ENCODE assay signal across 23 mouse cellular contexts in the genomic region with DNA sequence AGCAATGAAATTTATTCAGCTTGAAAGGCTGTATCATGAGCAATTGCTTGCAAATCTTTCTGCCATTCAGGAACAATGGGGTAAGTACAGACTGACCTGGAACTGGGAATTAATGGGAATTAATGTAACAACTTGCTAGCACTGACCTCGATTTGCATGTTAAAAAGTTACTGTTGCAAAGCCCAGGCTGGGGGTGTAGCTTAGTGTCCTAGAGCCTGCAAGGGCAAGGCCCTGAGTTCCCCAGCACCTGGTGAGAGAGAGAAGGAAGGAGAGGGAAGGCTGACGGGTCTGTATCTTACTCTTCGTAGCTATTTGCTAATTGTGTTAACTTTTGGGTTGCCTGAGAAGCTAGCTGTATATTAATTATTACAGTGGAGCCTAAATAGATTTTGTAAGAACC. TPM values are rescaled to one million over a fixed set of nuclear protein-coding genes. Genes with fewer than 3 reads are reported as not detected.
A peak's percentile ranks its signal among the peaks of the same experiment; 100 is the strongest.
DNase-seq lines count a peak whose midpoint lies in the region; ATAC-seq and TF ChIP-seq lines count a peak whose summit lies in the region.
"Had no signal": no experiment of that assay in that cellular context is flagged by ENCODE, and none has a peak within 500 bp of the region (broad histone marks: within the 10 kb centered on the region; RNA-seq: fewer than 3 reads in every experiment).

No protein-coding gene starts in this region.

- no peaks in the 10 kb centered on the region for H3K9me3 ChIP-seq in heart, embryonic 13.5 days
- no peaks in the 10 kb centered on the region for H3K9me3 ChIP-seq in heart, embryonic 12.5 days (replicated peaks)
- H3K9me3 ChIP-seq: embryonic facial prominence, embryonic 12.5 days; embryonic facial prominence, embryonic 15.5 days had no signal

- H3K4me2 ChIP-seq in heart, embryonic 13.5 days = no peak overlapping the region
- H3K4me2 ChIP-seq in heart, embryonic 12.5 days = no peak overlapping the region
- H3K4me2 ChIP-seq: embryonic facial prominence, embryonic 12.5 days; embryonic facial prominence, embryonic 15.5 days; hindbrain, embryonic 14.5 days had no signal

- peak overlapping the region; percentile 36; the same call in 1 of the 2 replicates for H3K27ac ChIP-seq in heart, embryonic 13.5 days (replicated peaks)
- no peak overlapping the region for H3K27ac ChIP-seq in heart, embryonic 12.5 days (ENCODE audit: poor library complexity, severe bottlenecking)
- no peak overlapping the region for H3K27ac ChIP-seq in testis, adult 2 months (ENCODE audit: control insufficient read depth, insufficient read depth, low read depth, low read length)
- H3K27ac ChIP-seq: embryonic facial prominence, embryonic 12.5 days; embryonic facial prominence, embryonic 15.5 days; hindbrain, embryonic 14.5 days; hindbrain, postnatal 0 days had no signal

- no peaks in the 10 kb centered on the region for H3K27me3 ChIP-seq in heart, embryonic 13.5 days (replicated peaks)
- H3K27me3 ChIP-seq in heart, embryonic 12.5 days (replicated peaks) = no peaks in the 10 kb centered on the region
- H3K27me3 ChIP-seq in testis, adult 2 months (ENCODE audit: control insufficient read depth, insufficient read depth, low read length) = no peaks in the 10 kb centered on the region
- H3K27me3 ChIP-seq: embryonic facial prominence, embryonic 12.5 days; embryonic facial prominence, embryonic 15.5 days had no signal

- WGBS in heart, embryonic 13.5 days = 57% methylated on average over 3 of the region's 3 CpGs
- 62% methylated on average over 3 of the region's 3 CpGs for WGBS in heart, embryonic 12.5 days

- H3K9ac ChIP-seq in heart, embryonic 13.5 days = no peak overlapping the region
- H3K9ac ChIP-seq in heart, embryonic 12.5 days = no peak overlapping the region
- H3K9ac ChIP-seq: embryonic facial prominence, embryonic 12.5 days; embryonic facial prominence, embryonic 15.5 days; forebrain, postnatal 0 days; hindbrain, embryonic 14.5 days had no signal

- H3K36me3 ChIP-seq in heart, embryonic 13.5 days = no peaks in the 10 kb centered on the region
- H3K36me3 ChIP-seq in heart, embryonic 12.5 days = no peaks in the 10 kb centered on the region; the same call in 1 of the 2 replicates
- H3K36me3 ChIP-seq in testis, adult 2 months (ENCODE audit: control insufficient read depth, insufficient read depth, low read length) = no peaks in the 10 kb centered on the region
- H3K36me3 ChIP-seq: embryonic facial prominence, embryonic 12.5 days had no signal

- peaks cover 26% of the 10 kb centered on the region for H3K4me1 ChIP-seq in heart, embryonic 13.5 days
- H3K4me1 ChIP-seq in heart, embryonic 12.5 days (replicated peaks) = peaks cover 15% of the 10 kb centered on the region
- H3K4me1 ChIP-seq in testis, adult 2 months (ENCODE audit: control insufficient read depth, insufficient read depth, low read length) = no peaks in the 10 kb centered on the region
- H3K4me1 ChIP-seq: embryonic facial prominence, embryonic 12.5 days; embryonic facial prominence, embryonic 15.5 days had no signal

- no peak overlapping the region for H3K4me3 ChIP-seq in heart, embryonic 13.5 days
- H3K4me3 ChIP-seq in heart, embryonic 12.5 days = no peak overlapping the region
- no peak overlapping the region for H3K4me3 ChIP-seq in testis, adult 2 months (ENCODE audit: control insufficient read depth, low read depth, low read length)
- H3K4me3 ChIP-seq: embryonic facial prominence, embryonic 12.5 days; embryonic facial prominence, embryonic 15.5 days had no signal

- no peak for TF ChIP-seq CTCF in testis, adult 2 months (IDR thresholded peaks at IDR 0.05; ENCODE audit: control insufficient read depth, insufficient read depth, insufficient replicate concordance, low read depth, low read length)

- ATAC-seq in heart, embryonic 13.5 days (ENCODE audit: extremely low read depth, insufficient number of reproducible peaks, low FRiP score, low TSS enrichment) = no peak
- no peak for ATAC-seq in heart, embryonic 12.5 days (ENCODE audit: insufficient number of reproducible peaks, low FRiP score)
- ATAC-seq in CD4-positive, CD25-positive, alpha-beta regulatory T cell, adult 4 months = no peak
- ATAC-seq: forebrain, embryonic 14.5 days; forebrain, postnatal 0 days; hindbrain, postnatal 0 days; intestine, postnatal 0 days had no signal

- peak; percentile 28; the same call in 1 of the 2 replicates for TF ChIP-seq POLR2A in testis, adult 2 months (IDR thresholded peaks at IDR 0.05; ENCODE audit: control insufficient read depth, low read depth, low read length)

- no peak for DNase-seq in testis, postnatal 10 days (ENCODE audit: low spot score)
- peak; percentile 73 for DNase-seq in R1 (ENCODE audit: low read depth, low spot score)
- DNase-seq in layer of hippocampus, adult 18-20 months (ENCODE audit: low spot score in 2 of 2) = no peak
- DNase-seq: adrenal gland, postnatal 14 days; cerebellum, adult 11 months; cerebellum, adult 2 months; cerebellum, adult 9-11 months; cerebellum, postnatal 25 days; forebrain, postnatal 0 days; gastrocnemius, postnatal 25 days; heart, postnatal 10 days; heart, postnatal 4 days; kidney, adult 8-10 months had no signal

RNA-seq across cellular contexts. Expression of gene Cnst, which starts 58.4 kb away (rescaled TPM):
- polyA plus RNA-seq in heart, embryonic 13.5 days (2015; fragmentation: Nextera tagmentation; extraction: Ambion mirVana) = 16.0 and 16.6 TPM in 2 replicates
- polyA plus RNA-seq in heart, embryonic 12.5 days (2016; fragmentation: Nextera tagmentation; extraction: Ambion mirVana) = 20.5 and 22.2 TPM in 2 replicates
- 10.3 and 11.0 TPM in 2 replicates for polyA plus RNA-seq in testis, adult 2 months (2012; rRNA removed)
- polyA plus RNA-seq in CD4-positive, CD25-positive, alpha-beta regulatory T cell, adult 4 months (2017; shearing (Covaris generic)) = 10 to 100 TPM; 15.5 to 22.3 TPM
- 10 to 100 TPM; 32.4 to 33.2 TPM for total RNA-seq in layer of hippocampus, adult 18-20 months (2021)

RNA-seq across cellular contexts. Expression of gene Tfb2m, which starts 58.5 kb away (rescaled TPM):
- 20.2 and 24.8 TPM in 2 replicates for polyA plus RNA-seq in heart, embryonic 13.5 days (2015; fragmentation: Nextera tagmentation; extraction: Ambion mirVana)
- 25.6 and 26.1 TPM in 2 replicates for polyA plus RNA-seq in heart, embryonic 12.5 days (2016; fragmentation: Nextera tagmentation; extraction: Ambion mirVana)
- 4.9 and 6.7 TPM in 2 replicates for polyA plus RNA-seq in testis, adult 2 months (2012; rRNA removed)
- polyA plus RNA-seq in CD4-positive, CD25-positive, alpha-beta regulatory T cell, adult 4 months (2017; shearing (Covaris generic)) = 10 to 100 TPM; 29.1 to 33.3 TPM
- 10 to 100 TPM; 23.3 to 28.7 TPM for total RNA-seq in layer of hippocampus, adult 18-20 months (2021)
